Mouse (Mus musculus) bone marrow macrophage, adult 2 months (primary cell): ENCODE data around the gene Rtkn2.

Source experiments
- CTCF ChIP-seq: IDR thresholded peaks from 2 replicates; pipeline ENCODE4 v1.5.1; 2012; ENCODE audit warnings: low read depth, mild to moderate bottlenecking, low read length, moderate library complexity
- POLR2A ChIP-seq: IDR thresholded peaks from 2 replicates; pipeline ENCODE4 v1.6.1; 2012; ENCODE audit warnings: mild to moderate bottlenecking, low read depth, low read length, borderline replicate concordance

DNA sequence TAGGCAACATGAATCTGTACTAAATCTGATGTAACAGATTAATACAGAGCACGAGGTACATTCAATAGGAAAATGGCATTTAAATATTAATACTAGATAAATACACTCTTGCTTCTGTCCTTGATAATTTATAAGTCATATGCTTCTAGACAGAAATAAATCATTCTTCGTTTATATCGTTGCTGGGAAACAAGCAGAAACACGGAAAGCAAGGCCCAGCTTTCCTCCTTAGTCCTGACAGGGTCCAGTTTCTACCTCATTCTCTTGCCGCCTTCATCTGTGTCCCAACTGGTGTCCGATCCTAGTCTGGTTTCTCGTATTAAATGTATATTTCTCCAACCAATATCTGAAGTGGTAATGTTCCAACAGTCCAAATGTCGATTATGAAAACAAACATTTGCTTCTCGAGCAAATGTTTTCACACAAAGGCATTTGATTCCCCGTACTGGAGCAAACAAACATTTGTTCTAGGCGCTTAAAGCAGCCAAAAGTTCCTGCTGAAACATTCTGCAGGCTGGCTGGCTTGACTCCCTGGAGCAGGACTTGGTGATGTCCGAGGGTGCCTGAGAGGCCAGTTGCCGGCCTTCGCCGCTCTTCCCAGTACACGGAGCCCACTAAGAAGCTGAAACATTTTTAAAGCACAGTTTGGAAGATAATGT lies 81.3 kb downstream of the Rtkn2 start:
- TF ChIP-seq POLR2A, result no peak
- no peak for TF ChIP-seq CTCF
